Mouse (Mus musculus) ES-E14 (cell line): ENCODE results near the gene Ecel1. TPM values are rescaled to one million over a fixed set of nuclear protein-coding genes. Genes with fewer than 3 reads are reported as not detected.

Source experiments
- DNase-seq: peaks from one replicate; pipeline ENCODE4 v3.0.0-alpha.2; 2013; ENCODE audit warnings: low read depth, low spot score
- H3K27ac ChIP-seq: 2 replicates; pipeline ENCODE4 v1.5.1; 2012; ENCODE audit warnings: low read depth, mild to moderate bottlenecking, low read length, moderate library complexity, mixed read lengths; ENCODE audit not compliant: poor library complexity, insufficient read depth, severe bottlenecking
- H3K36me3 ChIP-seq: 2 replicates; pipeline ENCODE4 v1.6.1; 2012; ENCODE audit warnings: mild to moderate bottlenecking, low read length, moderate library complexity, mixed read lengths; ENCODE audit not compliant: control insufficient read depth, poor library complexity, insufficient read depth, severe bottlenecking
- H3K4me1 ChIP-seq, 2 experiments: fragments of 150-350 bp in 1 of 2; sonication (generic) in 1 of 2; 2 replicates each; pipeline ENCODE4 v1.6.1; 2012; ENCODE audit warnings: low read length in 2 of 2, mild to moderate bottlenecking in 1 of 2, mixed read lengths in 1 of 2; ENCODE audit not compliant: control insufficient read depth in 2 of 2, insufficient read depth in 2 of 2, poor library complexity in 1 of 2
- H3K4me3 ChIP-seq, 2 experiments: fragments of 150-350 bp in 1 of 2; sonication (generic) in 1 of 2; 2 replicates each; pipeline ENCODE4 v1.5.1; 2012; ENCODE audit warnings: low read length in 2 of 2, low read depth in 1 of 2, mild to moderate bottlenecking in 1 of 2, mixed read lengths in 1 of 2; ENCODE audit not compliant: insufficient read depth in 1 of 2, poor library complexity in 1 of 2, severe bottlenecking in 1 of 2
- H3K9ac ChIP-seq: 2 replicates; pipeline ENCODE4 v1.6.1; 2012; ENCODE audit warnings: low read depth, mild to moderate bottlenecking, low read length, mixed read lengths; ENCODE audit not compliant: poor library complexity, insufficient read depth, severe bottlenecking
- H3K9me3 ChIP-seq: fragments of 150-350 bp; sonication (generic); 2 replicates; pipeline ENCODE4 v1.6.1; 2012; ENCODE audit warnings: low read depth, mild to moderate bottlenecking, low read length; ENCODE audit not compliant: control insufficient read depth, insufficient read depth
- CHD2 ChIP-seq: IDR thresholded peaks from 2 replicates; pipeline ENCODE4 v1.6.1; 2014; ENCODE audit warnings: mild to moderate bottlenecking, low read depth, low read length, inconsistent platforms
- HCFC1 ChIP-seq: IDR thresholded peaks from 2 replicates; pipeline ENCODE4 v1.6.1; 2012; ENCODE audit warnings: low read length, inconsistent platforms, borderline replicate concordance; ENCODE audit not compliant: insufficient read depth
- MAFK ChIP-seq: IDR thresholded peaks from 2 replicates; pipeline ENCODE4 v1.6.1; 2014; ENCODE audit warnings: mild to moderate bottlenecking, low read depth, low read length, inconsistent platforms; ENCODE audit not compliant: insufficient read depth
- ZC3H11A ChIP-seq: IDR thresholded peaks from 2 replicates; pipeline ENCODE4 v1.6.1; 2012; ENCODE audit warnings: low read depth, mild to moderate bottlenecking, inconsistent platforms, low read length, borderline replicate concordance
- ZNF384 ChIP-seq: IDR thresholded peaks from 2 replicates; pipeline ENCODE4 v1.6.1; 2012; ENCODE audit warnings: low read depth, low read length, inconsistent platforms
- in situ Hi-C, 2 experiments: fragments of 600-800 bp; cut with MboI; formaldehyde crosslinking; loops; one replicate each; pipeline ENCODE4 v1.15.1; 2025; ENCODE audit warnings: low sequenced_read_pairs in 2 of 2, inconsistent platforms in 1 of 2; ENCODE audit not compliant: unreplicated experiment in 2 of 2
- total RNA-seq: library from RNA; depleted of rRNA; stranded (reverse); fragments of 300-350 nt; gene quantifications from 2 replicates; pipeline ENCODE4 v1.2.3, GENCODE M21; 2012

Ecel1 gene
- total RNA-seq, 1 experiment, result 2.9 TPM

DNA sequence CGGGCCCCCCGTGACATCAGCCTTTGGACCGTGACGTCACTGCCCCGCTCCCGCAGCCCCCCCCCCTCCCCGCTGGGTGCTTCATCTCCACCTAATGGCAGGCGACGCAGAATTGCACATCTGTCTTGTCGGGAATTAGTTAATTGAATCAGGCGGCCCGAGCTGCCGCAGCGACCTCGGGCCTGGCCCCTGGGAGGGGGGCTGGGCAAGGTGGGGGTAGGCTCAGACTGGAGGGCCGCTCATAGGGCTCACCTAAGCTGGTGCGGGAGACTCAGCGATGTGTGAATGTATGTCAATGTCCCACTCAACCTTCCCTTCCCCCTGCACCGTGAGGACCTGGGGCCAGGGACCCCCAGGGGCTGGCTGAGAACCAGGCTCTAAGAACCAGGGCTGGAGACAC is 14.1 kb upstream of the Ecel1 start:
- no peaks in the 10 kb centered on the region for H3K9me3 ChIP-seq
- H3K36me3 ChIP-seq, result no peaks in the 10 kb centered on the region
- H3K4me3 ChIP-seq, result 0 out of 4 replicates have a peak overlapping the region, but pooled peaks of 1 of the 2 experiments have one; percentile 0
- H3K27ac ChIP-seq, result no peak overlapping the region
- DNase-seq, result no peak
- TF ChIP-seq ZC3H11A (no peak), HCFC1 (no peak), MAFK (no peak), CHD2 (no peak), ZNF384 (no peak)
- no peak overlapping the region for H3K9ac ChIP-seq
- in situ Hi-C loops, result loop anchor here in 1 of 2 experiments (10.0 kb wide), 1 partner anchor 354 kb away; no protein-coding TSS in a partner anchor
- peaks cover 0 to 6% of the 10 kb centered on the region in 2 experiments; a peak in 1 of 4 replicates for H3K4me1 ChIP-seq

DNA sequence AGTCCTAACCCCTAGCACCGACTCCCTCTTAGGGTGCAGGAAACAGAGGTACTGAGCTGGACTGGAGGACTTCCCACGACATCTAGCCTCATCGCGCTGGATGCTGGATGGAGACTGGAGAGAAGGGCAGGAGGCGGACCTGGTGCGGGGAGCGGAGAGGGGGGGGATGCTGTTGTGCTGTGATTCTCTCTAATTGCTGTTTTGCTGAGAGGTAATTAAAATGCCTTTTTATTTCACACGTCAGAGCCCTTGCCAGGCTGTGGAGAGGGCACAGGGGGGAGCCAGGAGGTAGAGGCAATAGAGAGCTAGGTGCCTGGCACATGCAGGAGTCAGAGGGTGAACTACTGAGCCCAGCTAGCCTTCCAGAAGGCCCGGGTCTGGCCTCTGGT is 8.5 kb upstream of the Ecel1 start:
- no peaks in the 10 kb centered on the region for H3K9me3 ChIP-seq
- DNase-seq, result no peak
- no peak overlapping the region for H3K27ac ChIP-seq
- H3K4me1 ChIP-seq, result no peaks in the 10 kb centered on the region
- no peak overlapping the region for H3K4me3 ChIP-seq
- no peak overlapping the region for H3K9ac ChIP-seq
- no peaks in the 10 kb centered on the region for H3K36me3 ChIP-seq
- no peak for TF ChIP-seq CHD2
- no peak for TF ChIP-seq ZC3H11A
- TF ChIP-seq ZNF384, result no peak
- TF ChIP-seq HCFC1, result no peak
- TF ChIP-seq MAFK, result no peak
- in situ Hi-C loops, result no loop called here

DNA sequence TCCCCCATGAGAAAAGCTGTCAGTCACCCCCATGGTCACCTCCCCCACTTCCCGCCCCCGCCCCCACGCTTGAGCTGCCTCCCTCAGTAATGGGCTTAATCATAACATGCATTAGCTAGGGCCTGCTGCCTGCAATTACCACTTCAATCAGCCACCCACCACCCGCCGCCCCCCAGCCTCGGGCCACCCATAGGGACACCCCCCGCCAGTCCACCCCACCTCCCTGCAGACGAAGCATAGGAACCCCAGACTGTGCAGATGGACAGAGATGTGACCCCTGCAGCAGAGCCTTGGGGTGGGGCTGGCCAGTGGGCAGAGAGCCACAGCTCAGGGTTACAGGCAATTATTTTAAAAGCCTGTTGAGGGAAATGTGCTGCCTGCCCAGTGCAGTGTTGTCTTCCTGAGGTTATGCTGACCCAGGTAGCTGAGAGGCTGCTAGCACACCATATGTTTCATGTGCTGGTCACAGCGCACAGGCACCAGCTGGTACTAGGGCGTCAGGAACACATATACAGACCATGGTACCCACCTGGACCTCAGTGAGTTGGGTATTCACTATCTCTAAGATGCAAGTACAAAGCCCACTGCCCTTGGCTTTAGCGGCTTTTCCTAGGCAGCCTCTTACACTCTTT is 8.0 kb upstream of the Ecel1 start:
- no peaks in the 10 kb centered on the region for H3K36me3 ChIP-seq
- in situ Hi-C loops, result no loop called here

DNA sequence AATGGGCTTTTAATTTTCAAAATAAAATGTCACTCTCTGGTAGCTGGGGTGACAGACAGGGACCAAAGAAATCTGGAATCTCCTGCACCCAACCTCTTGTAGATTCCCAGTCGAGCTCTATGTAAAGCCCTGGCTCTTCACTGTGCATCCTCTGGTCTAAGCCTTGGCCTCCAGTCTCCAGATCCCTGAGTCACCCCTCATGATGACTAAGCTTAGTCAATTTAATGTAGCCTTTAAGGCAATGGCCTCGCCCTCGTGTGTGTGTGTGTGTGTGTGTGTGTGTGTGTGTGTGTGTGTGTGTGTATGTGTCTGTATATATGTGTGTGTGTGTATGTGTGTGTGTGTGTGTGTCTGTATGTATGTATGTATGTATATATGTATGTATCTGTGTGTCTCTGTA is 3.1 kb upstream of the Ecel1 start:
- Histone ChIP-seq H3K9me3 (no peaks in the 10 kb centered on the region), H3K4me1 (no peaks in the 10 kb centered on the region; a peak in 1 of 4 replicates), H3K4me3 (no peak overlapping the region), H3K9ac (no peak overlapping the region), H3K36me3 (no peaks in the 10 kb centered on the region), H3K27ac (no peak overlapping the region)
- TF ChIP-seq MAFK (no peak), CHD2 (no peak), ZNF384 (no peak), HCFC1 (no peak), ZC3H11A (no peak)
- in situ Hi-C loops, result no loop called here
- DNase-seq, result no peak

More for the DNA sequence above, 8.0 kb upstream of the Ecel1 start:
- Histone ChIP-seq H3K4me3 (no peak overlapping the region), H3K27ac (no peak overlapping the region), H3K9ac (no peak overlapping the region), H3K9me3 (no peaks in the 10 kb centered on the region), H3K4me1 (no peaks in the 10 kb centered on the region)
- TF ChIP-seq ZC3H11A (no peak), HCFC1 (no peak), CHD2 (no peak), MAFK (no peak), ZNF384 (no peak)
- DNase-seq, result no peak
